Mouse (Mus musculus) erythroblast, embryonic 14.5 days (primary cell): ENCODE results near the gene Hadha. TPM values are rescaled to one million over a fixed set of nuclear protein-coding genes. Genes with fewer than 3 reads are reported as not detected.

ENCODE experiments used
- H3K27me3 ChIP-seq: 2 replicates; pipeline ENCODE4 v1.6.1; 2012; ENCODE audit warnings: inconsistent platforms; ENCODE audit not compliant: control insufficient read depth
- H3K36me3 ChIP-seq: 2 replicates; pipeline ENCODE4 v1.6.1; 2012; ENCODE audit warnings: mild to moderate bottlenecking, inconsistent platforms; ENCODE audit not compliant: control insufficient read depth
- H3K4me1 ChIP-seq: 2 replicates; pipeline ENCODE4 v1.6.1; 2012; ENCODE audit warnings: inconsistent platforms; ENCODE audit not compliant: control insufficient read depth
- H3K4me3 ChIP-seq: replicated peaks from 2 replicates; pipeline ENCODE3; 2012; ENCODE audit warnings: moderate library complexity, mild to moderate bottlenecking, inconsistent platforms
- H3K9me3 ChIP-seq: 2 replicates; pipeline ENCODE4 v1.6.1; 2012; ENCODE audit warnings: low read length, inconsistent platforms, mixed read lengths; ENCODE audit not compliant: control insufficient read depth
- GATA1 ChIP-seq: IDR thresholded peaks from 2 replicates; pipeline ENCODE4 v1.6.1; 2012; ENCODE audit warnings: low read length, inconsistent platforms, mixed read lengths
- TAL1 ChIP-seq: IDR thresholded peaks from 3 replicates; pipeline ENCODE4 v1.6.1; 2012; ENCODE audit warnings: low read length, inconsistent platforms, mixed read lengths
- polyA plus RNA-seq: library from polyadenylated mRNA; stranded (reverse); fragments of >175 nt; gene quantifications from 2 replicates; pipeline ENCODE4 v1.2.3, GENCODE M21; 2012

The Hadha gene
- polyA plus RNA-seq = 3.3 and 6.4 TPM in 2 replicates

- Histone ChIP-seq H3K4me3 (peak within 1 kb of the TSS; percentile 100), H3K36me3 (peaks cover 12% of the 10 kb centered on the region)
- no peak for TF ChIP-seq TAL1
- no peak for TF ChIP-seq GATA1
Measured at GRCm38 (mm10) chr5:30154474-30155394, at the start of gene Hadha, which contains the start of gene Hadhb. TSS of gene Hadha (minus strand) at chr5:30155162. TSS of gene Hadhb (plus strand) at chr5:30155248.

GRCm38 (mm10) chr5:30204441-30204840 is 49.5 kb upstream of the Hadha start:
- Histone ChIP-seq H3K27me3 (no peaks in the 10 kb centered on the region), H3K9me3 (no peaks in the 10 kb centered on the region), H3K36me3 (no peaks in the 10 kb centered on the region), H3K4me3 (no peak overlapping the region), H3K4me1 (no peaks in the 10 kb centered on the region)
- TF ChIP-seq TAL1 (no peak), GATA1 (no peak)

More at GRCm38 (mm10) chr5:30154474-30155394, at the start of gene Hadha, which contains the start of gene Hadhb:
- H3K4me1 ChIP-seq = peaks cover 29% of the 10 kb centered on the region
- H3K27me3 ChIP-seq = no peaks in the 10 kb centered on the region
- H3K9me3 ChIP-seq = no peaks in the 10 kb centered on the region

- Histone ChIP-seq H3K4me3 (no peak overlapping the region), H3K36me3 (no peaks in the 10 kb centered on the region), H3K27me3 (no peaks in the 10 kb centered on the region), H3K4me1 (no peaks in the 10 kb centered on the region), H3K9me3 (no peaks in the 10 kb centered on the region)
- TF ChIP-seq GATA1 (no peak), TAL1 (no peak)
Measured at GRCm38 (mm10) chr5:30203216-30203885, 48.4 kb upstream of the Hadha start.

- Histone ChIP-seq H3K27me3 (no peaks in the 10 kb centered on the region), H3K4me3 (no peak overlapping the region), H3K4me1 (peaks cover 2% of the 10 kb centered on the region; the same call in 1 of the 2 replicates), H3K36me3 (no peaks in the 10 kb centered on the region), H3K9me3 (no peaks in the 10 kb centered on the region)
- TF ChIP-seq TAL1 (no peak), GATA1 (no peak)
Measured at GRCm38 (mm10) chr5:30202221-30202620, 47.3 kb upstream of the Hadha start.

GRCm38 (mm10) chr5:30201521-30201920 is 46.6 kb upstream of the Hadha start:
- Histone ChIP-seq H3K4me1 (peaks cover 2% of the 10 kb centered on the region; the same call in 1 of the 2 replicates), H3K27me3 (no peaks in the 10 kb centered on the region), H3K36me3 (no peaks in the 10 kb centered on the region), H3K9me3 (no peaks in the 10 kb centered on the region), H3K4me3 (no peak overlapping the region)
- no peak for TF ChIP-seq TAL1
- TF ChIP-seq GATA1 = no peak

GRCm38 (mm10) chr5:30198257-30198656 is 43.3 kb upstream of the Hadha start:
- Histone ChIP-seq H3K4me3 (no peak overlapping the region), H3K27me3 (no peaks in the 10 kb centered on the region), H3K4me1 (peaks cover 2% of the 10 kb centered on the region), H3K36me3 (no peaks in the 10 kb centered on the region), H3K9me3 (no peaks in the 10 kb centered on the region)
- no peak for TF ChIP-seq TAL1

- H3K9me3 ChIP-seq = no peaks in the 10 kb centered on the region
- peaks cover 3% of the 10 kb centered on the region for H3K36me3 ChIP-seq
- H3K4me1 ChIP-seq = peaks cover 2% of the 10 kb centered on the region
- no peak overlapping the region for H3K4me3 ChIP-seq
- H3K27me3 ChIP-seq = no peaks in the 10 kb centered on the region
- TF ChIP-seq GATA1 (no peak), TAL1 (no peak)
Measured at GRCm38 (mm10) chr5:30195340-30195739, 40.4 kb upstream of the Hadha start.

GRCm38 (mm10) chr5:30192452-30192851 is 37.5 kb upstream of the Hadha start:
- Histone ChIP-seq H3K36me3 (peaks cover 17% of the 10 kb centered on the region), H3K4me3 (no peak overlapping the region), H3K4me1 (no peaks in the 10 kb centered on the region; the same call in 1 of the 2 replicates), H3K9me3 (no peaks in the 10 kb centered on the region), H3K27me3 (no peaks in the 10 kb centered on the region)
- TF ChIP-seq GATA1 = no peak

- no peaks in the 10 kb centered on the region for H3K4me1 ChIP-seq
- no peaks in the 10 kb centered on the region for H3K27me3 ChIP-seq
- H3K36me3 ChIP-seq = peaks cover 52% of the 10 kb centered on the region
- TF ChIP-seq GATA1 (no peak), TAL1 (no peak)
- no peak overlapping the region for H3K4me3 ChIP-seq
- H3K9me3 ChIP-seq = no peaks in the 10 kb centered on the region
Measured at GRCm38 (mm10) chr5:30187687-30188485, 32.9 kb upstream of the Hadha start.
